Mouse (Mus musculus): ENCODE measurements around the gene Tfap4.

DNA sequence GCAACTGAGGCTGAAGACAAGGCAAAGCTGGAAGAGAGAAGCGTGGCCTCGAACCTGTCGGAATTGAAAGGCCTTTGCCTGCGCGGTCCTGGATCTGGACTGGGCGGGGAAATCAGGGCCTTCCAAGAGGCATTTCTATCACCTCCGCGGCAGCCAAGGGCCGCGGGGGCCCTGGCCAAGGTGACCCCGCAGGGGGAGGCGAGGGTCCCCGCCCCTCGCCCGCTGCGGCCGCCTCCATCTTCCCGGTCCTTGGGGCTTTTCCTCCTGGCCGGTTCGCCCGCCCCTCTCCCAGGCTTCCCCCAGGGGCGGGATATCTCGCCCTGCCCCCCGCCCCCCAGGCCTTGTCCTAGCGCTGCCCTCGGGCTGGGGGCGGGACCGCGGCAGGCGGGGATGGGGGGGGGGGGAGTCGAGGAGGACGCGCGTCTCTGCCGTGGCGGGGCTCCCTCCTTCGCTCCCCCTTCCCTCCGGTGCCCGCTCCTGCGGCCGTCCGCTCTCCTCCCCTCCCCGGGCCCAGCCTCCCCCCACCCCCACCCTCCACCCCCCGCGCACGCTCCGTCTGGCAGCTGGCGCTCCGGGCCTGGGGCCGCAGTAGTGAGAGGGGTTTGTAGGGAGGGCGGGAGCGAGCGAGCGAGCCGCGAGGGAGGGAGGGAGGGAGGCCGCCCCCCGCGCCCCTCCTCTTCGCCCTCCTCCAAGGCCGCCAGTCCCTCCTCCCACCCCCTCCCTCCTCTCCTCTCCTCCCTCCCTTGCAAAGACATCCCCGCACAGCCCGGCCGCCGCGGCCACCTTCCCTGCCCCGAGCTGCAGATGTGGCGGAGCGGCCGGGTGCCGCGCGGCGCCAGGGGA, 34.5 kb upstream of the Tfap4 start, which contains the start of gene Glis2:
- TF ChIP-seq CTCF (IDR thresholded peaks at IDR 0.05; ENCODE audit: extremely low read depth, insufficient read depth, low read length) = no peak
- TF ChIP-seq POLR2A (IDR thresholded peaks at IDR 0.05; ENCODE audit: extremely low read depth, insufficient read depth, low read length) = no peak
